Mouse (Mus musculus) Muller cell, postnatal 12 days (primary cell): Measurements from ENCODE around the gene Vav3.
A peak's percentile ranks its signal among the peaks of the same experiment; 100 is the strongest.

Source experiments
- DNase-seq: peaks from one replicate; pipeline ENCODE4 v3.0.0-alpha.2; 2015; ENCODE audit errors: inconsistent ontology term

Vav3 gene

DNA sequence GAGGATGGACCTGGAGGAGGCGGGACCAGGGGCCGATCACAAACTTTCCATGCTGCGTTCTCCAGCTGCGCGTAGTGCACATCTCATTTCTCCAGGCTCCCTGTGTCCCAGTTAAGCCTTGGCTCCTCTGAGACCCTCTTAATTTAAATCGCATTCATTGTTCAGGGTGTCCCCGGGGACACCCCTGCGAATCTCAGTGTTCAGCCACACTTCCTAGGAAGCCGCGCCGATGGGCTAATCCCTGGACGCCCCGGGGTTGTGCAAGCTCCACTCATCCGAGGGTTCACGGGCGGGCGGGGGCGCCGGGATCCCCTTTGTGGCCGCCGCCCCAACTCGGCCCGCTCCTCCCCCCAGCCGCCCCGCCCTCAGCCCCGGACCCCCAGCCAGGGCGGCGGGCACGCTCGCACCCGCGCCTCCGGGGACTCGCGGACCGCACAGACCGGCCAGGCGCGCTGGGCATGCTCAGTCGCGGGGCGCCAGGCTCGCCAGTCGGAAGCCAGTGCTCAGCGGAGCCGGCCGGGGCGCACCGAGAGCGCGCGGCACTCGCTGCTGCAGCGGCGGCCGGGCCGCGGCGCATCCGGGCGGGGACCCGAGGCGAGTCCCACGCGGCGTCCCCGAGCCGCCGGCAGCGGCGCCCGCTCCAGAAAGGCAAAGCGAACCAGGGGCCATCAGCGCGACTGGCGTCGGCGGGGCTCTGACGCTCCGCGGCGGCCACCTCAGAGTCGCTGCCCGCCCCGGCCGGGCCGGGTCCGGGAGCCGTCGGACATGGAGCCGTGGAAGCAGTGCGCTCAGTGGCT is at the start of gene Vav3:
Gene Vav3 (plus strand): TSS at position 380 of the 797 bp plus-strand sequence.
- DNase-seq = peak; percentile 79

DNA sequence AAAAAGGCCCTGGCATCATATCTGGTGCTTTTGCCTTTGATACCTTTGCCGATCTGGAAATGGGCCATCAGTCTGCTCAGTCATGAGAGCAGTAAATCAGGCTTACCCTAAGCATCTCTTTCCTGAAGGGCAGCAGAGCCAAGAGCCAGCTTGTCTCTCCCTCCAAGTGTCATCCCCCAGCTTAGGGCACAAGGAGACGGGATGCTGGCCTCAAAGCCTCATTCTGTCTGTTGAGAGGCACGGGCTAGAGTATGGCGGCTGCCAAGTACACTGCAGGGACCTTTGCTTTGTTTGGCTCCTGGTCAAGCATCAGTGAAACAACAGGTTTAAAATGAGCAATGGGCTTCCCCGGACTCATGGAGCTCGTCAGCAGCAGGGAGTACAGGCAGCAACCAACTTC is 41.6 kb upstream of the Vav3 start:
- peak; percentile 73 for DNase-seq

DNA sequence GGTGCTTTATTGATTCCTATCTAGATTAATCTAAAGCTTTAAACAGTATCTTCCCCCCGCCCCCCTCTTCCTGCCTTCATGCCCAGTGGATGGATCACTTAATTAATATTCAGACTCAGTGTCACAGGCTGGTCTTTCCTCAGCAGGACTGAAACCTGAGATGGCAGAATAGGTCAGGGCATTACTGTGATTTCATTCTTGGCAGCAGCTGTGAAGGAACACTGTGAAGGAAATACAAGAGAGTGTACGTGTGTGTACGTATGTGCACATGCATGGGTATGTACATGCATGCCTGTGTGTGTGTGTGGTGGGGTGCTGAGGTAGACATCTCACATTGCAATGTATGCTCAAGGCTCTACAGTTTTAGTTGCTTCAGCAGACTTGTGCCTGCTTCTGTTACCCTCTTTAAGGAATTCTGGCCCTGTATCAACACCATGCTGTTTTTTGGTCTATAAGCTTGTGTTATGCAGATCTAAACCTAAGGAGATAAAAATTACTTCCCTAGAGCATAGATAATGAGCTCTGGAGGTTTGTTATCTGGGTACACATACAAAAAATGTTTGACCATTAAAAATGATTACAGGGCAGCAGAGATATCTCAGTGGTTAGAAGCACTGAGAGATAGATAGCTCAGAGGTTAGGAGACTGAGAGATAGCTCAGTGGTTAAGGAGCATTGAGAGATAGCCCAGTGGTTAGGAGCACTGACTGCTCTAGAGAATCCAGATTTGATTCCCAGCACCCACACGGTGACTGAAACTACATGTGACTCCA is 41.0 kb upstream of the Vav3 start:
- no peak for DNase-seq

DNA sequence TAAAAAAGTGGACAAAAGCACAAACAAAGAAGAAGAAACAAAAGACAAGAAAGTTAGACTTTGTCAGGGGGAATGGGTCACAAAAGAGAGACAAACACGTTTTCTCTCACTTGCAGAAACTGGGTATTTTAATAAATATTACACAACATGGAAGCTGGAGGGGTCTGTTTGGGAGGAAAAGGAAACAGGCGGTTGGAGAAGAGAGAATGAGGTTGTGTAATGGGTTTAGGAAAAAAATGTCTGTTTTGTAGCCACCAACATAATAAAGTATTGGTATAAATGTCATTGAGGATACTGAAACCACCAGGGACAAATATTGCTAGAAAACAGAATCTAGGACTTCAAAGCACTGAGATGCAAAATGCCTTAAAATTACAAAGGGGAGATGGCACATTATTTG is 38.4 kb upstream of the Vav3 start:
- DNase-seq = no peak

DNA sequence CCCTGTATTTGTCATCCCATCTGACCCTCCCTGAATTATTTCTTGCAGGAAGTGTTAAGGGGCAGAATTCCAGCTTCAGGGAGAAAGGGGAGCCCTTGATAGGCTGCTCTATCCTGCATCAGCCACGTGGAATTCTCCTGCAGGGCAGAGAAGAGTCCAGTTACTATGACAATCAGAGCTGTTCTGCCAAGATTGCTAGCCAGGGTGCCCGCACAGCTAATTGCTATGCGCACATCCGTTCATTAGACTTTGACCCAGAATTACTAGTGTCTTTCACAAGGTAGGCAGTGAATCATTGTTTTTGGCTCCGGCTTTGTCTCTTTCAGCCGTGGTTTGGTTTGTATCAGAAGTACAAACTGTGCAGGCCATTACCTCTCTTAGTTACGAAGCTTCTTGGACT is 33.0 kb upstream of the Vav3 start:
- peak; percentile 92 for DNase-seq

DNA sequence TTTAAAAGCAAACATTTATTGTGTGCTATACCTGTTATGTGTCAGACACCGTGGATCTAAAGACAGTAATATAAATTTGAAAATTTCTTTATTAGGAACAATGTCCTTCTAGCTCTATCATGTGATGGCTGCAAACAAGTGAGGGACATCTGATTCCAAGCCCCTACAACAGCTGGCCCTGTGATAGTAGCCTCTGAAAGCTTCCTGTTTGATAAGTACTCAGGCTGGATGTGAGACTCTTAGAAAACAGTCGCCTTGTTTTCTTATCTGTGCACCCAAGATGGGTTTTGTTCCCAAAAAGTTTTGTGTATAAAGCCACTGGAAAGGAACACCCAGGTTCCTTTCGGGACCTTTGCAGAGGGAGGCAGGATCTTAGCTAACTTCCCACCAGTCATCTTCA is 32.0 kb upstream of the Vav3 start:
- DNase-seq = no peak

DNA sequence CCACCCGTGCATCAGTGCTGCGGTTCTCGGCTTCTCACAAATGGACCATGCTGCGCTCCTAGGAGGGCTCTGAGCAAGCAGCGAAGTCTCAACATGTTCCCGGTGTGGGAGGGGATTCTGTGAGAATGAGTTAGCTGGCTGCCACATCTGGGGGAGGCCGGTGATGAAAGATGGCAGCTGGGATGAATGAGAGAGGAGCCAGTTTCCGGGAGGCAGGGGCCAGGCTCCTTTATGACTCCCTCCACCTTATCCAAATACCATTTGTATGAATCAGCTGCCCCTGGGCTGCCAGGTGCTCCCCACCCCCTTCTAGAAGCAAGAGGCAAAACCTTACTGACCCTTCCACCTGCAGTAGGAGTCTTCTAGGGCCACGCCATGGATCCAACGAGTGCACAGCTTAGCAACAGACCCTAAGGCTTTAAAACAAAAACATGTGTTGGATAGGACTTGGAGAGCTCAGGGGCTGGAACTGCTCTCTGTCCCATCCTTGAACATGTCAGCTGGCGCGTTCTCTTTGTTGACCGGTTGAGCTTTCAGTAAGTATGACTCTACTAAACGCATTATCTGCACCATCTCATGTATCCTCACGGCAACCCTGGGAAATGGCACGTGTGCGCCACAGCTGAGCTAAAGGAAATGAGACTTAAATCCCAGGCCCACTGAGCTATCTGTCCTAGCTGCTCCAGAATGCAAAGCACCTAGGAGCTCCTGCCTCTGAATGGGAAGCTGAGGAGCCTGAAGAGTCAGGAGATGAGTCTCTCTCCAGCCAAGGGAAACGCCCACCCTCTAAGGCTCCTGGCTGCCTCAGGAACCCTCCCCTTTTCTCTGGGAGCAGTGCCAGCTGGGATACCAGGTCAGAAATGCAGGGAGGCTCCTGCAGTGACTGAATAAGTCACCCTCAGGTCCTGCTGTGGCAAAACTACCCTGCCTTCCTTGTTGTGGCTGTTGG is 30.9 kb upstream of the Vav3 start:
- peak; percentile 62 for DNase-seq

DNA sequence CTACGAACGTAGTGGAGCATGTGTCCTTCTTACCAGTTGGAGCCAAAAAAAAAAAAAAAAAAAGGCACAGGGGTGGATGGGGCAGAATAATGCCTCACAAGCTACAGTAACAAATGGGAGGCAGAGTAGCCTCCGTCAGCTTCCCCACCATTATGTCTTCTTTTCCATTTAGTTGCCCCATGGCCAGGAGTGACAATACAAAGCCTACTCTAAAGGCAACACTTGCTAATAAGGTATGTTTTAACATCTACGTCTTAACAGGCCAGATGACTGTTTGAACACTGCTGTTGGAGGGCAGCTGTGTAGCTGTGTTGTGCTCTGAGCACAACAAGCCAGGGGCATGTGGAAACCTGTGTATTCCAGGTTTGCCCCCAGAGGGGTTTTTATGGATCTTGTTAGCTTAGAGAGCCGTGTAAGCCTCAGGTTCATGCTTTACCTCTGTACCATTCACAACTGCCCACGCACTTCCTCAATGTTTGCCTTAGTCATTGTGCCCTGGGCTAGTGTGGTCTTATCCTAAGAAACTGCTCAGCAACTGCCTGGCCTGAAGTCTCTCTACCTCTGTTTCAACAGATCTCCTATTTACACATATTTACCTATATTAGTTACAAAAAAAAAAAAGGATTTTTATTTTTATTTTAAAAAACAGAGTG is 29.2 kb upstream of the Vav3 start:
- no peak for DNase-seq

DNA sequence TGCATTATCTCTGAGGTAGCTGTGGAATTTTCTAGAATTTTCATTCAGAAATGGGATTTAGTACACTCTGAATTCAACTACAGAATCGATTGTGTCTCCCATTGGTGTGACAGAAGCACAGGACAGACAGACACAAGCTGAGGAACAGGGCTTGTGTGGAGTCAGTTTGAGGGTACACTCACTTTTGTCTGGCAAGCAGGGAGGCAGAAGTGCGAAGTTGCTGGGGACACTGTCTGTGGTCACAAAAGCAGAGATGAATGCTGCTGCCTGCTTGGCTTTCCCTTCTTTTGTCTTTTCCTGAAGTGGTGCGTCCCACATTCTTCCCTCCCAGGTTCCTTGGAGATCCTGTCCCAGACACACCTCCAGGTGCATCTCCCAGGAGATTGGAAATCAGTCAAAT is 28.6 kb upstream of the Vav3 start:
- DNase-seq = no peak

DNA sequence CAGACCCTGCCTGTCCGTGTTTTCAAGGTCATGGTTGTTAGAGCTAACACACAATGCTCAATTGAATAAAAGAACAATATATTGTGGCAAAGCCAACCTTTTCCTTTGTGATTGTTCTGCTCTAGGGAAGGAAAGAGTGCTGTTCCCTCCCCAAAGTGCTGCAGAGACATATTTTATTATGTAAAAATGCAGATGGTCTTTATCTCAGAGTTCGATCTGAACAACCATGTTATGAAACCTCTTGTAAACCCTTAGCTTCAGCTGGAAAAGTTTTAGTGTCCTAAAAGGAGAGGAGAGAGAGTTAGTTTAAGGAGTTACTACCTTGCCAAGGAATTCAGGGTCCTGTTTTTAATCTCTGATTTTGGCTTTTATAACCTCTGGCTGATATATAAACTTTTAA is 27.0 kb upstream of the Vav3 start:
- no peak for DNase-seq

DNA sequence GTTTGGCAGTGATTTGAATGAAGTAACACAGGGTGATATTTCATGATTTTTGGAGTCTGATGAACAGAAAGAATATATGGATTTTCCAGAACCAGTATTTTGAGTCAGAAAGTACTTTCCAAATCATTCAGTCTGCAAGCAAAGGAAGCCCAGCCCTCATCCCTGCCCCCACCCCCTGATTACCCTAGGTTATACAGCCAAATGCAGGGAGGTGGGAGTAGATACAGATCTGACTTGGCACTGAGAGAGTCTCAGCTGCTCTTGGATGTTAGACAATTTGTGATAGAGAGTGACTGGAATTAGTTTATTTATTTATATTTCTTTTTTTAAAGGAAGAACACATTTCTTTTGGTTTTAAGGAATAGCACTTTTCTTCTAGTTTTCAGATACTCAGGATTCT is 18.2 kb upstream of the Vav3 start:
- DNase-seq = no peak

DNA sequence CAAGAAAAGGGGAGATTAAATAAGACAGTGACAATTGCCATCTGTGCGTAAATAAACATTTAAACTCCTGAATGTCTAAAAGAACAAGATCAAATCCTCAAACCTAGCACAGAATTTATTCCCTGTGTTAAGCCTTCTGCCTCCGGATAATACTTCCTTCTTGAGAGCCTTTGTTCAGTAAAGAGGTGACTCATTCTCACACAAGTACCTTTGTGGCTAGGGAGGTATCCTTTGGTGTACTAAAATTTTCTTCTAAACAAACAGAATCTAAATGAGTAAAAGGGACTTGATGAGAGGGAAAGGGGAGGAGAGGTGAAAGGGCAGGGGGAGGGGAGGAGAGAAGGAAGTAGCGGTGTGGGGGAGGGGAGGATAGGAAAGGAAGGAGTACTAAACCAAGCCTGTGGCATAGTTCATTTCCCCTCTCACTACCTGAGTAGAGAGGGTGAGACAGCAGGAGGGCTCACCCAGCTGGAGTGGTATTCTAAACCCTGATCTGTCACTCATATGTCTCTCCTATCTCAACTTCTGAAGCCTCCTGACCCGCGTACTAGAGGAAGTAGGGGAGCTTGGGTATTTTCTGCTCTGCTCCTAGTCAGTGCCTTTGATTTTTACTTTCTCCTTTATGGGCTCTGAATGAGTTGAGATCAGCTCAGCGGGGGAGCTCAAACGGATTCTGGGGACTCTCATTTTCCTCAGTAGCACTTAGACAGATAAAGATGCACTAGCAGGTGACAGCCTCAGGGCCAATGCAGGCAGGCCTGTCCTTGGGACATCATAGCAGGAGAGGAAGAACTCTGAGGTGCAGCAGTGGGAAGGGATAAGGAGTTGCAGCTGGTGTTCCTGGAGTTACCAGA is 16.8 kb upstream of the Vav3 start:
- no peak for DNase-seq

DNA sequence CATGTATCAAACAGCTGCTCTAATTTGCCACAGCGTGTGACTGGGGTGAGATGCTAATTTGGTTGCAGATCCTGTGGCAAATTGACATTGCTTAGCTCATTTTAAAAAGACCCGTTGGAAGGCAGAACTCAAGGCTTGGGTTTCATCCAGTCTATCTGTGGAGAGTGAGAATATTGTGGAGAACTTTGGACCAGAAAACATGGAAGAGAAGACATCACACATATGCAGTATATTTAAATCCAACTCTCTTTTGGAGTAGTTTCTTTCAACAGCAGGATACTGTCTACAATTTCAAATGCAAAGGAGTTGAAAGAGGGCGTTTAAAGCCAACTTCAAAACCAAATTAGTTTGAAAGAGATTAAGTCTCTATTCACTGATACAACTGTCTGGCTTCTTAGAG is 13.3 kb upstream of the Vav3 start:
- DNase-seq = no peak

DNA sequence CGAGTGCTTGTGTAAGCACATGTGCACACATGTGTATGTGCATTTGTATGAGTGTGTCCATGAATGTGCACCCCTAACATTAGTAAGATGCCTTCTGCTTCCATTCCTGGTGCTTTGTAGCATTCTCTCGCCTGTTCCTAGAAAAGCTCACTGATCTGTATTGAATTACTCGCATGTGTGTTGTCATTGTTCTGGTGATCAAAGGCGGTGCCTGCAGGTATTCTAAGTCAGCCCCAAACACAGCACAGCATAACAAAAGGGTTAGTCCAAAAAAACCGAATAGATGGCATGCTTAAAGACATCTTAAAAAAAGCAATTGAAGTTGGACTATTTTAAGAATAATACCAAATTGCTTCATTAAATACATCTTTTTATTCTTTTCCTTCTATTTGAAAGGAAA is 7.7 kb upstream of the Vav3 start:
- DNase-seq = no peak

DNA sequence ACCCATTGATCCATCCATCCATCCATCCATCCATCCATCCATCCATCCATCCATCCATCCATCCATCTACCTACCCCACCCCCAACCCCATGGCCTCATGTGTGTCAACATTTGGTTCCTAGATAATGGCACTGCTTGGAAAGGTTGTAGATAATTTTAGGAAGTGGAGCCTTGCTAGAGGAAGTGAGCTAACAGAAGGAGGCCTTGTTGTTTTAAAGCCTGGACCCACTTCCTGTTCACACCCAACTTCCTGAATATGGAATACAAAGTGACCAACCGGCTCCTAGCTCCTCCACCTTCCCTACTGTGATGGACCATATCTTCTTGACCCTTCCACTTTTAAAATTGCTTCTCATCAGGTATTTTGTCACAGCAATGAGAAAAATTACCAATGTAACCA is 5.0 kb upstream of the Vav3 start:
- DNase-seq = no peak

DNA sequence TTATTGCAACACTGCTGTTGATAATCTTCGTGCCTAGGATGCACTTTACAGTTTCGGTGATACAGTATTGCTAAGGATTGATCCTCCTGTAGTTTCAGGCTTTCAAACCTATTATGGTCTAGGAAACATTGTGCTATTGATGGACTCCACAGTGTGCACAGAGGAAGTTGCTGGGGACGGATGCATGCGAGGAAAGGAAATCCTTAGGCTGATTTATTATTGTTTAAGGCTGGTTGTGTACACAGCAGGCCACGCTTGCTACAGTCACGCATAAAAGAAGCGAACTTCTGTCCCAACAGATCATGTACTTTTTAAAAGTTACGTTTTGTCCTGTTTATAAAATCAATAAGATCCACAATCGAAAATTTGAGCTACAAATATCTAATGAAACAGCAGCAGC is 1.2 kb upstream of the Vav3 start:
- DNase-seq = no peak

DNA sequence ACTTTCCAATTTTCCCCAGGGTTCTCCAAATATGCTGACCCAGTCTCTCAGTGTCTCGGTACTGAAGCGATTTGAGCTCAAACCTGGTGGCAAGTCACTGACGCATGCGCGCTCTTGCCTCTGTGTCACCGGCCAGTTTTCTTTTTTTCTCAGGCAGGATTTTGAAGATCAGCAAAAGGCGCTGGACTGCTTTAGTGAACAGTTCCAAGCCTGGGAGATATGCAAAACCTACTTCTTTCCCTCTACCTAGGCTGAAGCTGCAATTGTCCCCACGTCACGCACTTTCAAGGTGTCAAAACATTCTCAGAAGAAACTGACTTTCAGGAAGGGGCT is 546 bp upstream of the Vav3 start:
- peak; percentile 79 for DNase-seq

DNA sequence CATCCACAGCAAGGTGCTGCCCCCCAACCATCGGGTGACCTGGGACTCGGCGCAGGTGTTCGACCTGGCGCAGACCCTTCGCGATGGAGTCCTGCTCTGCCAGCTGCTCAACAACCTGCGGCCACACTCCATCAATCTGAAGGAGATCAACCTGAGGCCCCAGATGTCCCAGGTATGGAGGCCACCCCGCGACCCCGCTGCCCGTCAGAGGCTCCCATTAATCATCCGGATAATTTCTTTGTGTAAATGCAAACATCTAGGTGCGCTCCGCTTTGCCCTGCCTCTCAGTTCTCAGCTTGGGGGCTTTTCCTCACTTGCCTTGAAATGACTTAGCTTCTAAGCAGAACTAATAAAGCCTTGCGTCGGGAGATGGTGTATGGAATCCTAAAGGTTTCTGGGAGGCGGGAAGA is 623 bp downstream of the Vav3 start:
- DNase-seq = peak; percentile 44

DNA sequence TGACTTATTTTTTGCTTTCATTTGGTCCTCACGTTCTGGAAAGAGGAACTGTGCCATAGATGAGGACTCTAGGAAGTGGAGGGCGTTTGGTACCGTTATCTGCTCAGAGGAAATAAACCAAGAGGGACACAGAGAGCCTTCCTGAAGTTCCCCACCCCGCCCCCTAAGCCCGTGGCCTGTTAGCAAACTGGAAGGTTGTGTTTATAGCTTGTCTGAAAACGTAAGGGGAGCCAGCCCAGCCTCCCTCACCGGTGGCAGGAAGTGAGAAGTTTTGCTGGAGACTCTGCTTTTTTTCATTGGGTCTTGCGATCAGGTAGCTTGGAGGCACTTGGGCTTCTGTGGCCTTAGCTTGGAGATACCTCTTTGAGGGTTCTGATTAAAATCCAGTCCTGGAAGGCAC is 1.2 kb downstream of the Vav3 start:
- DNase-seq = peak; percentile 55

DNA sequence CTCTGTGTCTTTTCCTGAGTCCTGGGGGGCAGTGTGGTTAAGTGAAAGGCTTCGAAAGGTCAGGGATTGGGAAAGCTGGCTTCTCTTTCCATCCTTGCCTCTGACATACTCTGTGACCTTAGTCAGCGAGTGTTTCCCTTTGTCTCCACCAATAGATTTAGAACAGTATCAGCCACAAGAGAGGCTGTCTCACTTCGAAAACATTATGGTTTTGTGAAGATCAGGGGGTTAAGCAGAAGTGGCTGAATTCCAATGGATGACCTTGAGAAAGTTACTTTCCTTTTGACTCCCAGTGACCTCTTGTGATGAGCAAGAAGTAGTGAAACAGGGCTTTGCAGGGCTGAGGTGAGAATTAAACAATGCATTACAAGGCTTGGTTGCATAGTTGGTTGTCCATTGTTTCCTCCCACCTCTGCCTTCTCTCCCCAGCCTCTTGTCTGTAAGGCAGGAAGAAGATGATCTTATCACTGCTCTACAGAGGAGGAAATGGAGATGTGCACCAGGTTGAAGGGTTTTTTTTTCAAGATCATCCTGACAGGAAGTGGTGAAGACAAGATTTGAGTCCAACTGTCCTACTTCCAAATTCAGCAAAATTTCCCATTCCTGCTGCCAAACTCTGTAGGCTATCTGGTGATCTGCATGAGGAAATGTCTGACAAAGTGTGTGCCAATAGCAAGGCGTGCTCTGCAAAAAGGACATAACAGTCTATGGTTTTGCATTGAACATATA is 11.7 kb downstream of the Vav3 start:
- peak; percentile 30 for DNase-seq
